Mouse (Mus musculus) T-cell, adult 2 months (primary cell): ENCODE measurements at regions not wholly inside any gene's neighbourhood (a gene's known extent, or its start where the extent isn't known, plus 50 kb on each side); places are given as distances from the start of the nearest gene placed in this dataset.

ENCODE experiments used
- DNase-seq: peaks from one replicate; pipeline ENCODE4 v3.0.0; 2022; ENCODE audit warnings: low spot score

- no peak for DNase-seq
These were observed 53.1 kb upstream of the Trim52 start for GRCm38 (mm10) chr14:106052585-106053551.
